Mouse (Mus musculus) kidney, adult 2 months (tissue): Measurements from ENCODE around the gene Tpi1.

Source experiments
- CTCF ChIP-seq: fragments of 200-500 bp; conservative IDR thresholded peaks from 2 replicates; pipeline ENCODE4 v1.5.1; 2011; ENCODE audit warnings: low read depth, mild to moderate bottlenecking, control low read depth, low read length, moderate library complexity, mixed read lengths; ENCODE audit not compliant: insufficient read depth, insufficient read length
- POLR2A ChIP-seq: fragments of 200-500 bp; IDR thresholded peaks from one replicate; pipeline ENCODE4 v1.6.1; 2011; ENCODE audit warnings: low read depth, low read length, control low read depth

- no peak for TF ChIP-seq CTCF
- TF ChIP-seq POLR2A, result no peak
Observed at GRCm38 (mm10) chr6:124856321-124856720, 42.2 kb upstream of the Tpi1 start.
